Mouse (Mus musculus): ENCODE results near the gene Spg20. TPM values are rescaled to one million over a fixed set of nuclear protein-coding genes. Genes with fewer than 3 reads are reported as not detected.

Spg20 gene
- polyA plus RNA-seq (2015; fragmentation: Illumina TruSeq; extraction: RNeasy Lipid Tissue Mini Kit (QIAGEN cat#74804); ENCODE audit: low read depth, low replicate concordance), result 27.1 TPM

DNA sequence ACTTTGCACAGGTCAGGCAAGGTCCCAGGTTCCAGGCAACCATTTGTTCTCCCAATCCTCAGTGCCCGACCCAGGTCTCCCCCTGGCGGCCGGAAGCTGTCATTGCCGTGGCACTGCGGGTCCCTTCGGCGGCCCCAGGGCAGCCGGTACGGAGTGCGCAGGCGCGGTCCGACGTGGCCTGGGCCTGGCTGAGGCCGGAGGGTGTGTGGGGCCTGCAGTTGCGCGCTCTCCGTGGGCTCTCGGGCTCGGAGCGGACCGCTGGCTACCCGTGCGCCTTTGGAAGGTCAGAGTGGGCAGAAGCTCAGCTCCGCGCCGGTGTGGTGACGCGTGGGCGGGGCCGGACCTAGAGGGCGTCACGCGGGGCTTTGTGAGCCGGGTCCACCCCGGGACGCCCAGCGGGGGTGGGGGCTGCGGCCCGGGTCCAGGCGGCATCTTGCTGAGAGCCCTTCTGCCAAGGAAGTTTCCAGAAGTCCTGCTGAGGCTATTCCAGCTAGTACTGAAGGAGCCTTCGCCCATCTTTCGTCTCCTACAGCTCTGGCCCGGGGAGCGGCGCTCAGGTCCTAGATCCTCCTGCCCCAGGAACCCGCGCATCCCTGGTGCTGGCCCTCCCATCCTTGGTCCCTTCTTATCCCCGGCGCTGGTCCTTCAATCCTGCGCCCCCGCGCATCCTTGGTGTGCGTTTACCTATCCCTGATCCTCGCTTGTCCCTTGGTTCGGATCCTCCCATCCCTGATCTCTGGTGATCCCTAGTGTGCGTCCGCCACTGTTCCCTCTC, at the start of gene Spg20:
Gene Spg20, plus strand, starts transcription at position 174 of the 775 bp plus-strand sequence.

DNA sequence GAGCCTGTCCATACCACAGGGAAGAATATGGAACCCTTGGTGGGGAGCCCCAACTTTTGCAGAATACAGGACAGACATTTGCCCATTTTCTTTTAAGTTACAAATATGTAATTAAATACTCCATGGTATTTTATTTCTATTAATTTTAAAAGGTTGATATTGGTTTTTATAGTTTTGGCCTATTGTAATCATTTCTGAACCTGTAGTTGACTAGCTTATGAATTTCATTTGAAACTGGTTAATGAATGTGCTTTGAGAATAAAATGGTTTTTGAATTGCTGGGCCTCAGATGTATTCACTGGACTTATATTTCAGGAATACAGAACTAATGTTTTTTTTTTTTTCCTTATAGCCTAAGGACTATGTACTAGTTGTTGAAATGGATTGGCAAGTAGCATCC, 25.1 kb downstream of the Spg20 start, which contains the start of gene Ccdc169:
Gene Ccdc169, plus strand, starts transcription at position 301 of the 400 bp plus-strand sequence.

GRCm38 (mm10) chr3:55181766-55182165, 69.9 kb downstream of the Spg20 start, which contains the start of gene Sohlh2:
Gene Sohlh2 (plus strand): TSS chr3:55182028.

Other genes with a start within 250 kb of the Spg20 start
- 22.8 TPM for gene Sertm1, start 196.2 kb upstream of the Spg20 start, polyA plus RNA-seq (2015; fragmentation: Illumina TruSeq; extraction: RNeasy Lipid Tissue Mini Kit (QIAGEN cat#74804); ENCODE audit: low read depth, low replicate concordance)
- 1.7 TPM for gene Ccna1, start 56.6 kb upstream of the Spg20 start, polyA plus RNA-seq (2015; fragmentation: Illumina TruSeq; extraction: RNeasy Lipid Tissue Mini Kit (QIAGEN cat#74804); ENCODE audit: low read depth, low replicate concordance)
- gene Ccdc169, start 25.2 kb downstream of the Spg20 start, polyA plus RNA-seq (2015; fragmentation: Illumina TruSeq; extraction: RNeasy Lipid Tissue Mini Kit (QIAGEN cat#74804); ENCODE audit: low read depth, low replicate concordance), result not detected
- gene Sohlh2, start 69.9 kb downstream of the Spg20 start, polyA plus RNA-seq (2015; fragmentation: Illumina TruSeq; extraction: RNeasy Lipid Tissue Mini Kit (QIAGEN cat#74804); ENCODE audit: low read depth, low replicate concordance), result not detected
- 348 TPM for gene Dclk1, start 130.3 kb downstream of the Spg20 start, polyA plus RNA-seq (2015; fragmentation: Illumina TruSeq; extraction: RNeasy Lipid Tissue Mini Kit (QIAGEN cat#74804); ENCODE audit: low read depth, low replicate concordance)